Mouse (Mus musculus) embryonic facial prominence, embryonic 13.5 days (tissue): ENCODE results near the gene Klhdc1. TPM values are rescaled to one million over a fixed set of nuclear protein-coding genes. Genes with fewer than 3 reads are reported as not detected.

Experiments
- polyA plus RNA-seq: library from polyadenylated mRNA; unstranded; fragments of >200 nt; fragmentation: Nextera tagmentation; extraction: Ambion mirVana; gene quantifications from 2 replicates; pipeline ENCODE4 v1.2.1, GENCODE M21; 2015

Gene Klhdc1
- polyA plus RNA-seq, 1 experiment from 2014 or later = 10.5 TPM

Other genes with a start within 250 kb of the Klhdc1 start
- gene Rps29, start 82.0 kb upstream of the Klhdc1 start, polyA plus RNA-seq = 2,108 and 2,174 TPM in 2 replicates
- 22.0 and 22.3 TPM in 2 replicates for gene Lrr1, start 72.4 kb upstream of the Klhdc1 start, polyA plus RNA-seq
- gene Rpl36al, start 57.1 kb upstream of the Klhdc1 start, polyA plus RNA-seq = 521 and 554 TPM in 2 replicates
- 43.8 and 44.1 TPM in 2 replicates for gene Mgat2, start 57.0 kb upstream of the Klhdc1 start, polyA plus RNA-seq
- gene Gm49383, start 44.1 kb upstream of the Klhdc1 start, polyA plus RNA-seq = 33.8 and 40.4 TPM in 2 replicates
- gene Dnaaf2, start 42.7 kb upstream of the Klhdc1 start, polyA plus RNA-seq = 12.0 and 14.4 TPM in 2 replicates
- gene Gm49384, start 36.9 kb upstream of the Klhdc1 start, polyA plus RNA-seq = 26.1 and 33.9 TPM in 2 replicates
- 25.5 and 29.5 TPM in 2 replicates for gene Pole2, start 13.0 kb upstream of the Klhdc1 start, polyA plus RNA-seq
- 148 and 150 TPM in 2 replicates for gene Klhdc2, start 55.5 kb downstream of the Klhdc1 start, polyA plus RNA-seq
- gene Nemf, start 116.0 kb downstream of the Klhdc1 start, polyA plus RNA-seq = 107 and 112 TPM in 2 replicates
- gene Arf6, start 131.0 kb downstream of the Klhdc1 start, polyA plus RNA-seq = 48.4 and 56.7 TPM in 2 replicates
- 1.6 and 2.6 TPM in 2 replicates for gene Gm9887, start 131.3 kb downstream of the Klhdc1 start, polyA plus RNA-seq